Mouse (Mus musculus): ENCODE measurements around the gene Vapb. TPM values are rescaled to one million over a fixed set of nuclear protein-coding genes. Genes with fewer than 3 reads are reported as not detected.

The Vapb gene
- polyA plus RNA-seq, 1 experiment from 2014 or later = 4.7 TPM

DNA sequence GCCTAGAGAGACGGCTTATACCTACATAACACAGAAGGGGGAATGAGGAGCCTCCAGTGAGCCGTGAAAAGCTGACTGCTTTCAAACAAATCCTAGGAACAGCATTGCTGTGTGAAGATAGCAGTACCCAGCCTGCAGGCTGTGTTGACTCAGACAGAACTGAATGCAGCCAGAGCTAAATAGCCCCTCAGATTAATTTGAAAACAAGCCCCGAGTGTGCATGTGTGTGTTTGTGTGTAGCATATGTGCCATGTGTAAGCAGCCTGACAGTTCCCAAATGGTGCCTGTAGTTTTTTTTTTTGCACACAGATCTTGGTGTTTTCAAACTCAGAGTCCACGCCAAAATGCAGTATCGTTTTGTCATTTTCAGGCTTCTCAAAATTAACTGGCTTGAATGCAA, 43.6 kb downstream of the Vapb start:
- Histone ChIP-seq H3K9me3 (ENCODE audit: low read length) (no peaks in the 10 kb centered on the region), H3K4me1 (ENCODE audit: insufficient read depth) (no peaks in the 10 kb centered on the region), H3K27ac (ENCODE audit: low read depth) (no peak overlapping the region), H3K9ac (replicated peaks) (no peak overlapping the region), H3K27me3 (ENCODE audit: insufficient read depth, low read length) (no peaks in the 10 kb centered on the region), H3K4me2 (ENCODE audit: low read depth, low read length) (no peak overlapping the region), H3K4me3 (ENCODE audit: low read depth, low read length) (no peak overlapping the region), H3K36me3 (replicated peaks; ENCODE audit: insufficient read depth, low read length) (peaks cover 24% of the 10 kb centered on the region)
- DNase-seq (no peak), ATAC-seq (no peak)
- WGBS (ENCODE audit: insufficient replicate concordance) = 77% methylated on average over 5 of the region's 5 CpGs
- no peak for TF ChIP-seq CTCF (IDR thresholded peaks at IDR 0.05; ENCODE audit: low read depth)
- no peak for TF ChIP-seq EP300 (IDR thresholded peaks at IDR 0.05; ENCODE audit: low read depth)

- H3K9me3 ChIP-seq (ENCODE audit: low read length) = no peaks in the 10 kb centered on the region
- ATAC-seq (peak; percentile 54), DNase-seq (no peak)
- no peak overlapping the region for H3K4me2 ChIP-seq (ENCODE audit: low read depth, low read length)
- no peaks in the 10 kb centered on the region for H3K27me3 ChIP-seq (ENCODE audit: insufficient read depth, low read length)
- no peak for TF ChIP-seq EP300 (IDR thresholded peaks at IDR 0.05; ENCODE audit: low read depth)
- no peak for TF ChIP-seq CTCF (IDR thresholded peaks at IDR 0.05; ENCODE audit: low read depth)
- H3K9ac ChIP-seq (replicated peaks) = no peak overlapping the region
- H3K4me1 ChIP-seq (ENCODE audit: insufficient read depth) = no peaks in the 10 kb centered on the region
- 0 out of 2 replicates have a peak overlapping the region, but pooled peaks have one; percentile 11 for H3K27ac ChIP-seq (ENCODE audit: low read depth)
- H3K4me3 ChIP-seq (ENCODE audit: low read depth, low read length) = no peak overlapping the region
- WGBS (ENCODE audit: insufficient replicate concordance) = 36% methylated on average over 3 of the region's 3 CpGs
- peaks cover 9% of the 10 kb centered on the region; the same call in 1 of the 2 replicates for H3K36me3 ChIP-seq (replicated peaks; ENCODE audit: insufficient read depth, low read length)
Observed at GRCm38 (mm10) chr2:173784366-173784765, 47.1 kb downstream of the Vapb start.

GRCm38 (mm10) chr2:173784884-173785283, 47.6 kb downstream of the Vapb start:
- no peak overlapping the region for H3K4me3 ChIP-seq (ENCODE audit: low read depth, low read length)
- H3K4me2 ChIP-seq (ENCODE audit: low read depth, low read length) = no peak overlapping the region
- no peak for TF ChIP-seq CTCF (IDR thresholded peaks at IDR 0.05; ENCODE audit: low read depth)
- TF ChIP-seq EP300 (IDR thresholded peaks at IDR 0.05; ENCODE audit: low read depth) = no peak
- 0 out of 2 replicates have a peak overlapping the region, but pooled peaks have one; percentile 11 for H3K27ac ChIP-seq (ENCODE audit: low read depth)
- no peak for DNase-seq
- peaks cover 2% of the 10 kb centered on the region; the same call in 1 of the 2 replicates for H3K4me1 ChIP-seq (ENCODE audit: insufficient read depth)
- peaks cover 5% of the 10 kb centered on the region; the same call in 1 of the 2 replicates for H3K36me3 ChIP-seq (replicated peaks; ENCODE audit: insufficient read depth, low read length)
- H3K9me3 ChIP-seq (ENCODE audit: low read length) = no peaks in the 10 kb centered on the region
- H3K27me3 ChIP-seq (ENCODE audit: insufficient read depth, low read length) = no peaks in the 10 kb centered on the region
- no peak overlapping the region for H3K9ac ChIP-seq (replicated peaks)
- whole genome bisulfite sequencing (ENCODE audit: insufficient replicate concordance) = 56% methylated on average over 6 of the region's 6 CpGs
- ATAC-seq = no peak

GRCm38 (mm10) chr2:173789945-173790804, 52.9 kb downstream of the Vapb start:
- ATAC-seq = peak; percentile 87
- peak; percentile 52 for DNase-seq
- 45% methylated on average over 23 of the region's 23 CpGs for WGBS (ENCODE audit: insufficient replicate concordance)

DNA sequence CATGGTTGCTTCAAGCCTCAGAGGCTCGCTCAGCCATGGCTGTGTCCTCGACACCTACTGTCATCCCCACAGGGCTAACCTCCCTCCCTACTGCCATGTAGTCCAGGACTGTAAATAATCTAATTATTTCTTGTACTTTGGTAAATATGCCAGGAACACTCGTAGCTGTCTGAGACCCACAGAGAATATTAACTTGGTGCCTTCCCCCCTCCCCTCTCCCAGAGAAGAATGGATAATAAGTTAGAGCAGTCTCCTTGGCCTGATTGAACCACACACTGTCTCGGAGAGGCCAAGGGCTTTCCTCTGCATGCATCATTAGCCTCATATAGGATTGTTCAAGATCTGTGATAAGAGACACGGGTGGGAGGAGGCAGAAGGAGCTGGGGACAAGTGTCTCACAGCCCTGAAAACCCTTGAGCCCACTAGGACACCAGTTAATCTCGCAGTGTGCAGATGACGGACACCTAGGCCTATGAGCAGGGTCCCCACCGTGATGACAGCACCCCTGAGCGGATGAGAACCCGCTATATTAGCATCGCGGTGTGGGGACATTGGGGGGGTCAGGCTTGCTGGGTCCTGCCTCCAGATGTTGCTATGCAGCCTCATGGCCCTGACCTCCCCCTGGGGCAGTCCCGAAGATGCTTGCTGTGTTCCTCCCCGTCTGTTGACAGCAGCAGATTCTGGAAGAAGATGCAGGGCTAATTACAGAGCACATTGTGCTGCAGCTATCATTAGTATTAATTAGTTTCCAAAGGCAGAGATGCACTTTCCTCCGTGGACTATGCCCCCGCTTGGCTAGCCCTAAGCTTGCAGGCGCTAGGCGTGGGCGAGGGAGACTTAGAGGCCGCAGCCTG, 54.8 kb downstream of the Vapb start:
- 79% methylated on average over 20 of the region's 20 CpGs for WGBS (ENCODE audit: insufficient replicate concordance)
- no peak overlapping the region for H3K9ac ChIP-seq (replicated peaks)

More at GRCm38 (mm10) chr2:173789945-173790804, 52.9 kb downstream of the Vapb start:
- Histone ChIP-seq H3K9me3 (ENCODE audit: low read length) (no peaks in the 10 kb centered on the region), H3K36me3 (replicated peaks; ENCODE audit: insufficient read depth, low read length) (no peaks in the 10 kb centered on the region), H3K4me2 (ENCODE audit: low read depth, low read length) (no peak overlapping the region), H3K27me3 (ENCODE audit: insufficient read depth, low read length) (no peaks in the 10 kb centered on the region), H3K27ac (ENCODE audit: low read depth) (no peak overlapping the region), H3K4me3 (ENCODE audit: low read depth, low read length) (no peak overlapping the region), H3K9ac (replicated peaks) (peak overlapping the region; percentile 26; the same call in 1 of the 2 replicates), H3K4me1 (ENCODE audit: insufficient read depth) (peaks cover 5% of the 10 kb centered on the region; the same call in 1 of the 2 replicates)
- no peak for TF ChIP-seq EP300 (IDR thresholded peaks at IDR 0.05; ENCODE audit: low read depth)
- no peak for TF ChIP-seq CTCF (IDR thresholded peaks at IDR 0.05; ENCODE audit: low read depth)

GRCm38 (mm10) chr2:173794018-173794417, 56.7 kb downstream of the Vapb start:
- DNase-seq = no peak
- Histone ChIP-seq H3K27me3 (ENCODE audit: insufficient read depth, low read length) (no peaks in the 10 kb centered on the region), H3K4me3 (ENCODE audit: low read depth, low read length) (no peak overlapping the region), H3K36me3 (replicated peaks; ENCODE audit: insufficient read depth, low read length) (no peaks in the 10 kb centered on the region), H3K9ac (replicated peaks) (no peak overlapping the region), H3K4me1 (ENCODE audit: insufficient read depth) (peaks cover 5% of the 10 kb centered on the region; the same call in 1 of the 2 replicates), H3K9me3 (ENCODE audit: low read length) (no peaks in the 10 kb centered on the region), H3K27ac (ENCODE audit: low read depth) (no peak overlapping the region), H3K4me2 (ENCODE audit: low read depth, low read length) (no peak overlapping the region)
- no peak for ATAC-seq
- TF ChIP-seq CTCF (IDR thresholded peaks at IDR 0.05; ENCODE audit: low read depth) (no peak), EP300 (IDR thresholded peaks at IDR 0.05; ENCODE audit: low read depth) (no peak)
- 89% methylated on average over 12 of the region's 12 CpGs for WGBS (ENCODE audit: insufficient replicate concordance)

More for the DNA sequence above, 54.8 kb downstream of the Vapb start:
- no peak for DNase-seq
- TF ChIP-seq EP300 (IDR thresholded peaks at IDR 0.05; ENCODE audit: low read depth) (no peak), CTCF (IDR thresholded peaks at IDR 0.05; ENCODE audit: low read depth) (no peak)
- Histone ChIP-seq H3K9me3 (ENCODE audit: low read length) (no peaks in the 10 kb centered on the region), H3K4me1 (ENCODE audit: insufficient read depth) (peaks cover 5% of the 10 kb centered on the region; the same call in 1 of the 2 replicates), H3K27me3 (ENCODE audit: insufficient read depth, low read length) (no peaks in the 10 kb centered on the region), H3K27ac (ENCODE audit: low read depth) (no peak overlapping the region), H3K36me3 (replicated peaks; ENCODE audit: insufficient read depth, low read length) (no peaks in the 10 kb centered on the region), H3K4me2 (ENCODE audit: low read depth, low read length) (no peak overlapping the region), H3K4me3 (ENCODE audit: low read depth, low read length) (no peak overlapping the region)
- ATAC-seq = no peak

Data from liver, postnatal 0 days (tissue).